Mouse (Mus musculus) heart, embryonic 16.5 days (tissue): Measurements from ENCODE around the gene Pafah2. TPM values are rescaled to one million over a fixed set of nuclear protein-coding genes. Genes with fewer than 3 reads are reported as not detected.

Source experiments
- ATAC-seq: fragments of 200-750 bp; cut with Nextera tagmentation; replicated peaks from 2 replicates; pipeline ENCODE4 v1.8.0; 2017; ENCODE audit warnings: moderate number of reproducible peaks; ENCODE audit not compliant: insufficient read depth, low FRiP score; ENCODE audit errors: extremely low read depth
- H3K27ac ChIP-seq: fragments of 300-500 bp; sonication (generic); 2 replicates; pipeline ENCODE4 v1.5.1; 2014; ENCODE audit warnings: mild to moderate bottlenecking, low read length, control low read depth, moderate library complexity
- H3K27me3 ChIP-seq: fragments of 300-500 bp; sonication (generic); 2 replicates; pipeline ENCODE4 v1.6.1; 2014; ENCODE audit warnings: low read length, mixed read lengths; ENCODE audit not compliant: control insufficient read depth, insufficient read depth
- H3K36me3 ChIP-seq: fragments of 300-500 bp; sonication (generic); 2 replicates; pipeline ENCODE4 v1.6.1; 2014; ENCODE audit not compliant: control insufficient read depth, insufficient read depth
- H3K4me1 ChIP-seq: fragments of 300-500 bp; sonication (generic); 2 replicates; pipeline ENCODE4 v1.6.1; 2014; ENCODE audit warnings: low read length, mixed read lengths; ENCODE audit not compliant: control insufficient read depth, insufficient read depth
- H3K4me2 ChIP-seq: fragments of 300-500 bp; sonication (generic); 2 replicates; pipeline ENCODE4 v1.6.1; 2014; ENCODE audit warnings: low read depth, mild to moderate bottlenecking, control low read depth, low read length
- H3K4me3 ChIP-seq: fragments of 300-500 bp; sonication (generic); 2 replicates; pipeline ENCODE4 v1.5.1; 2014; ENCODE audit warnings: mild to moderate bottlenecking, control low read depth, low read length
- H3K9ac ChIP-seq: fragments of 300-500 bp; sonication (generic); 2 replicates; pipeline ENCODE4 v1.6.1; 2014; ENCODE audit warnings: low read length, control low read depth
- H3K9me3 ChIP-seq: fragments of 300-500 bp; sonication (generic); replicated peaks from 2 replicates; pipeline ENCODE4 v1.6.1; 2016; ENCODE audit warnings: low read length; ENCODE audit not compliant: control insufficient read depth
- WGBS: fragments of 180-500 bp; shearing (Covaris S2); extraction: QIAGEN DNeasy Blood & Tissue Kit; methylation state at CpG from one replicate; pipeline ENCODE4 v1.1.7; 2014; 5-methylcytosine and 5-hydroxymethylcytosine counted together
- polyA plus RNA-seq: library from polyadenylated mRNA; unstranded; fragments of >200 nt; fragmentation: Nextera tagmentation; extraction: Ambion mirVana; gene quantifications from 2 replicates; pipeline ENCODE4 v1.2.1, GENCODE M21; 2015

Gene Pafah2
- polyA plus RNA-seq, 1 experiment from 2014 or later, result 9.6 TPM

- 0 out of 2 replicates have a peak, but pooled peaks have one; percentile 37 for ATAC-seq
- H3K27ac ChIP-seq, result no peak overlapping the region
- H3K4me1 ChIP-seq, result peaks cover 13% of the 10 kb centered on the region; the same call in 1 of the 2 replicates
- H3K4me3 ChIP-seq, result no peak overlapping the region
- no peaks in the 10 kb centered on the region for H3K36me3 ChIP-seq
- H3K9ac ChIP-seq, result no peak overlapping the region
- no peaks in the 10 kb centered on the region for H3K9me3 ChIP-seq
- WGBS, result 34% methylated on average over 6 of the region's 6 CpGs
- no peak overlapping the region for H3K4me2 ChIP-seq
- peaks cover 7% of the 10 kb centered on the region; the same call in 1 of the 2 replicates for H3K27me3 ChIP-seq
Measured at GRCm38 (mm10) chr4:134455310-134455709, 59.2 kb downstream of the Pafah2 start.

DNA sequence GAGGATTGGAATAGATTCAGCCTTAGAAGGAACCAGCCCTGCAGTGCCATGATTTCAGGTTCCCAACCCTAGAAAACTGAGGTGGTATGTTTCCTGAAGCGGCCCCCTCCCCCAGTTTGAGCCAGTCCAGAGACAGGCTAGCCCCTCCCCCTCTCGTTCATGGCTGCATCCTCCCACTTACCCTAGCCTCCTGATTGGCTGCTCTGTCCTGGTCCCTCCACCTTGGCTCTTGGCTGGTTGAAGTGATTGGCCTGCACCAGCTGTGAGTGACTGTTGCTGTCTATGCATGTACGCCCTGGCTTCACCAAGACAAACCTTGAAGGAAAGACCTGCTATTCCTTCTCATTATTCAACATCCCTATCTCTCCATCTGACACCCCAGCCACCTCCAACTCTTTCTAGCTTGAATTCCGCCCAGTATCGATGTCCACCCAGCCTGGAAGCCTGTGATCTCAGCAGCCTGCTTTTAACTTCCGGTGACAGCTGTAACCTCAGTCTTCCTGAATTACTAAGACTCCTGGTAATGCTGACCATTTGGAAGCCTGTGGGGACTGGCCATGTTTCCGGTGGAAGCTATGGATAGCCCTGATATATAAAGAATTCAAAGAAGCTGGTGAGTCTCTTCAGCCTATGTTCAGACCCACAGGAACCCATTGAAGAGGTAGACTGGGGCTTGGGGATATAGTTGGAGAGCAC lies 61.2 kb downstream of the Pafah2 start:
- ATAC-seq, result no peak
- no peak overlapping the region for H3K4me3 ChIP-seq
- peaks cover 7% of the 10 kb centered on the region; the same call in 1 of the 2 replicates for H3K27me3 ChIP-seq
- H3K36me3 ChIP-seq, result no peaks in the 10 kb centered on the region
- H3K4me2 ChIP-seq, result no peak overlapping the region
- H3K27ac ChIP-seq, result no peak overlapping the region
- 41% methylated on average over 7 of the region's 7 CpGs for WGBS
- H3K4me1 ChIP-seq, result 0 out of 2 replicates have a peak, but pooled peaks cover 2% of the 10 kb centered on the region
- H3K9me3 ChIP-seq, result no peaks in the 10 kb centered on the region
- no peak overlapping the region for H3K9ac ChIP-seq

GRCm38 (mm10) chr4:134458856-134459255 lies 62.7 kb downstream of the Pafah2 start:
- H3K4me2 ChIP-seq, result no peak overlapping the region
- H3K36me3 ChIP-seq, result no peaks in the 10 kb centered on the region
- no peak for ATAC-seq
- 0 out of 2 replicates have a peak, but pooled peaks cover 2% of the 10 kb centered on the region for H3K4me1 ChIP-seq
- H3K9me3 ChIP-seq, result no peaks in the 10 kb centered on the region
- 78% methylated on average over 5 of the region's 5 CpGs for WGBS
- H3K27ac ChIP-seq, result no peak overlapping the region
- 0 out of 2 replicates have a peak, but pooled peaks cover 2% of the 10 kb centered on the region for H3K27me3 ChIP-seq
- no peak overlapping the region for H3K4me3 ChIP-seq
- no peak overlapping the region for H3K9ac ChIP-seq

DNA sequence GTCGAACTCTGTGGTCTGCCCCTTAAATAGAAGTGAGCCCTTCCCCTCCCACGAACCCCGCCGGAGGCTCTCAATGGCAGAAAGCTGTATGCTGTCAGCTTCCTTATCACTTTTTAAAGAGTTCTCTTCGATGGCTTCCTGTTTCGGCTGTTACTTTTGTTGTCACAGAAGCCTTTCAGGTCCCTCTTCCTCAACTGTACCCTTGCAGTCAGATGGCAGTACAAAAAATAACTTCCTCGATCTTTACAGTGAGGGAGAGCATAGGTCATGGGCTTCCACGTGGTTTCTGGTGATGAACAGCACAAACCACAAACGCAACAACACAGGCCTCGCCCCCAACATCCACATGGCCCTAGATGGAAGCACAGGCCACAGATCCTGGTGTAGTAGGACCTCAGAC lies 64.2 kb downstream of the Pafah2 start:
- H3K4me3 ChIP-seq, result no peak overlapping the region
- no peak overlapping the region for H3K4me2 ChIP-seq
- no peak overlapping the region for H3K27ac ChIP-seq
- no peaks in the 10 kb centered on the region for H3K36me3 ChIP-seq
- no peak overlapping the region for H3K9ac ChIP-seq
- H3K9me3 ChIP-seq, result no peaks in the 10 kb centered on the region
- WGBS, result 33% methylated on average over 10 of the region's 10 CpGs
- H3K27me3 ChIP-seq, result no peaks in the 10 kb centered on the region
- 0 out of 2 replicates have a peak, but pooled peaks cover 2% of the 10 kb centered on the region for H3K4me1 ChIP-seq
- peak; percentile 47; the same call in 1 of the 2 replicates for ATAC-seq

DNA sequence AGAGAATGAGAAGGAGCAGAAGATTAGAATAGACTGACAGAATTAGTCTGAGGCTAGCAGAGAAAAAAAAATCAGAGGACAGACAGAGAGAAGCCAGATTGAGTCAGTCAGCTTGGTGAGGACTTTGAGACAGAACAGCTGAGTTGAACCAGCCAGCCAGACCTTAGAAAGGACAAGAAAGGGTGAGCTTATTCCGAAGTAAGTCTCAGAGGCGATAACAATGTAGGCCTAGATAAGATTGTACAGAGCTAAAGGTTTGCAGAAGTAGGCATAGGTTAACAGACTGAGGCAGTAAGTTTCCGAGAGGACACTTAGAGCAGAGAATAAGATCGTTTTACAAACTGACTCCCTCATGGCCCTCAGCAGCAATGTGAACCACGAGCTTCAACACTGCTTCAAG lies 65.1 kb downstream of the Pafah2 start:
- Histone ChIP-seq H3K4me3 (no peak overlapping the region), H3K4me2 (no peak overlapping the region), H3K9ac (no peak overlapping the region), H3K4me1 (0 out of 2 replicates have a peak, but pooled peaks cover 2% of the 10 kb centered on the region), H3K36me3 (no peaks in the 10 kb centered on the region), H3K27me3 (no peaks in the 10 kb centered on the region), H3K27ac (no peak overlapping the region), H3K9me3 (no peaks in the 10 kb centered on the region)
- WGBS, result 56% methylated on average over 5 of the region's 5 CpGs
- ATAC-seq, result no peak

GRCm38 (mm10) chr4:134465789-134466188 lies 69.7 kb downstream of the Pafah2 start:
- peaks cover 2% of the 10 kb centered on the region for H3K36me3 ChIP-seq
- no peaks in the 10 kb centered on the region for H3K9me3 ChIP-seq
- no peak overlapping the region for H3K9ac ChIP-seq
- H3K27me3 ChIP-seq, result no peaks in the 10 kb centered on the region
- H3K27ac ChIP-seq, result no peak overlapping the region
- 42% methylated on average over 12 of the region's 12 CpGs for WGBS
- H3K4me3 ChIP-seq, result no peak overlapping the region
- peaks cover 9% of the 10 kb centered on the region for H3K4me1 ChIP-seq
- no peak for ATAC-seq
- H3K4me2 ChIP-seq, result no peak overlapping the region

DNA sequence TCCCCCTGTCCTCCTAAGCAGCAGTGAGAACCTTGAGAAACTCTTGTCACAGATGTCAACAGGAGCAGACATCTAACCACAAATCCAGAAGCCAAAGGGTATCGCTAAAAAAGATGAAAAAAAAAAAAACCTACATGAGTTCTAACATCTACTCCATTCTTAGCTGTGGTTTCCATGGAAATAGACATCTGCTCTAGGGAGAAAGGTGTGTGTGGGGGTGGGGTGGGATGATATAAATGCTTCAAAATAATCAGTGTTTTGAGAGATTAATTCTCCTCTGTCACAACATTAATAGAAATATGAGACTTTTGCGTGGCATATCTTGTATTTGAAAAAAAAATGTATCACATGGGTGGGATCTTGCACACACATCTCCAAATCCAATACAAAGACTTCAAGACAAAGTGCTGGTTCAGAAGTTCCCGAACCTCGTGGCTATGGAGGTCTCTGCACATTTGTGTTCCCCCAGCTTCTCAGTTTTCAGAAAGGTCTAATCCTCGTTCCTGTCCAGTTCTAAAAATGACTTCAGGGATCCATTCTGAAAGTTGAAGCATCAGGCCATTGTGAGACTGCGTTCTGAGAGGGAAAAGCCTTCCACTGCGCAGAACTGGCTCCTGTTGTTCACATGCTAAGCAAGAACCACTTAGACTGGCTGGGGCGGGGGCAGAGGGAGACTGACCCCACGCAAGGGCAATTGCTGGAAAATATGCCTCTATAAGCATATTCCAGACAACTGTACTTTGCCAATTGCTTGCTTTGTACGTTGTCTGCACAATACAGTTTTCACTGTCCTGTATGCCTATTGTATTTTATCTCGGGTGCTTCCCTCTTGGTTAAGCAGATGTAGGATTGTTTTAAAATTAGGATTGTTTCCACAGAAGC lies 70.5 kb downstream of the Pafah2 start:
- peak overlapping the region; percentile 69 for H3K27ac ChIP-seq
- H3K9ac ChIP-seq, result peak overlapping the region; percentile 91
- H3K27me3 ChIP-seq, result no peaks in the 10 kb centered on the region
- peak overlapping the region; percentile 96; the same call in 1 of the 2 replicates for H3K4me2 ChIP-seq
- peak overlapping the region; percentile 90; the same call in 1 of the 2 replicates for H3K4me3 ChIP-seq
- H3K4me1 ChIP-seq, result peaks cover 9% of the 10 kb centered on the region
- peaks cover 10% of the 10 kb centered on the region for H3K36me3 ChIP-seq
- H3K9me3 ChIP-seq, result peaks cover 3% of the 10 kb centered on the region; the same call in 1 of the 2 replicates
- WGBS, result 73% methylated on average over 11 of the region's 11 CpGs
- ATAC-seq, result no peak

GRCm38 (mm10) chr4:134467435-134468214 lies 71.5 kb downstream of the Pafah2 start:
- H3K9ac ChIP-seq, result peak overlapping the region; percentile 91
- H3K9me3 ChIP-seq, result peaks cover 3% of the 10 kb centered on the region; the same call in 1 of the 2 replicates

More at GRCm38 (mm10) chr4:134467435-134468214, 71.5 kb downstream of the Pafah2 start:
- ATAC-seq, result peak; percentile 3; the same call in 1 of the 2 replicates
- H3K4me3 ChIP-seq, result peak overlapping the region; percentile 90
- H3K4me1 ChIP-seq, result peaks cover 9% of the 10 kb centered on the region
- peaks cover 18% of the 10 kb centered on the region for H3K36me3 ChIP-seq
- H3K27me3 ChIP-seq, result no peaks in the 10 kb centered on the region
- peak overlapping the region; percentile 69 for H3K27ac ChIP-seq
- peak overlapping the region; percentile 96 for H3K4me2 ChIP-seq
- WGBS, result under 1% methylated on average over 31 of the region's 31 CpGs
